Mouse (Mus musculus) ES-Bruce4 (cell line): ENCODE results near the gene Car8.

ENCODE experiments used
- CTCF ChIP-seq: IDR thresholded peaks from one replicate; pipeline ENCODE4 v1.8.1; 2011; ENCODE audit warnings: low read depth, low read length
- EP300 ChIP-seq: IDR thresholded peaks from 2 replicates; pipeline ENCODE4 v1.6.1; 2011; ENCODE audit warnings: low read depth, low read length; ENCODE audit not compliant: insufficient read depth
- POLR2A ChIP-seq: IDR thresholded peaks from one replicate; pipeline ENCODE4 v1.8.1; 2011; ENCODE audit warnings: low read length; ENCODE audit not compliant: insufficient read depth

DNA sequence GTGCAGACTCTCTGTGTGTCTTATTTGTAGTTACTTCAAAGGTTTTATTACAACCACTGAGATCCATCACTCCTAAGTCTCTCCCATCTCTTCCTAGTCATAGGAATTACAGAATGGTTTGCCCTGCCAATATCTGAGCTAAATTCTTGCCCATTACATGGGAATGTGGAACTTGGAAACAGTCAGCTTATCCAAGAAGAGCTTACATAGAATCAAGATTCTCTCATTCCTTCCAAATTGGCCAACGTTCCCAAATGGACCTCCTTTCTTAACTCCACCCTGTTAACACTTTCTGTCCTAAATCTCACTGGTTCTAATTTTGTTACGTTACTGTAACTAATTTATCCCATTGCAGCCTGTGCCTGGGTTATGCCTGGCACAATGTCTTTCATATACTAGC, 25.2 kb downstream of the Car8 start:
- TF ChIP-seq CTCF = no peak
- TF ChIP-seq POLR2A = no peak
- TF ChIP-seq EP300 = no peak
